In the genomic region with DNA sequence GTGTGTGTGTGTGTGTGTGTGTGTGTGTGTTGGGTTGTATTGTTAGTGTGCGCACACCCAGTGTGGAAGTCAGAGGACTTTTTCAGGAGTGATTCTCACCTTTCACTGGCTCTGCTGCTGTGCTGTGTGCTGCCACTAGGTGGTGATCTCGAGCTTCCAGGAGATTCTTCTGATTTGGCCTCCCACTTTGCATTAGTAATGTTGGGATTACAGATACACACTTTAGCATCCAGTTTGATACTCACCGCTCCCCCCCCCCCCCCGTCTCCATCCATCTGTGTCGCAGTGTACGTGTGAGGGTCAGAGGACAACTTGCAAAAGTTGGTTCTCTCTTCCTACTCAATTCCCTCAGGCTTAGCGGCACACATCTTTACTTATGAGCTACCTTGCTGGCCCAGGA, we compare ENCODE assay signal across 8 mouse cellular contexts. TPM values are rescaled to one million over a fixed set of nuclear protein-coding genes. Genes with fewer than 3 reads are reported as not detected.
A peak's percentile ranks its signal among the peaks of the same experiment; 100 is the strongest.
DNase-seq lines count a peak whose midpoint lies in the region; ATAC-seq and TF ChIP-seq lines count a peak whose summit lies in the region.

No protein-coding gene starts in this region.

- no peak for ATAC-seq in cerebellum, adult (ENCODE audit: insufficient number of reproducible peaks, low FRiP score, low TSS enrichment)
- ATAC-seq in megakaryocyte progenitor cell, adult 5-6 weeks (replicated peaks; ENCODE audit: poor library complexity): peak; percentile 89

- no peaks in the 10 kb centered on the region for H3K27me3 ChIP-seq in spleen, adult 2 months (ENCODE audit: control insufficient read depth, insufficient read depth, low read length)

- H3K36me3 ChIP-seq in spleen, adult 2 months (ENCODE audit: control insufficient read depth, insufficient read depth, low read length): no peaks in the 10 kb centered on the region

- DNase-seq in cerebellum, adult 18-20 months: peak; percentile 36 to 62
- DNase-seq in A20 (ENCODE audit: low read depth, low spot score): peak; percentile 71
- DNase-seq in frontal cortex, postnatal 36 days (ENCODE audit: low spot score in 2 of 2): peak; percentile 74 to 75
- DNase-seq in layer of hippocampus, adult 2 months (ENCODE audit: low spot score in 2 of 2): peak; percentile 36 to 82
- DNase-seq in spleen, adult 2 months (ENCODE audit: low read depth in 1 of 2, low spot score in 2 of 2): peak in 1 of 2 experiments; percentile 78

- no peak overlapping the region for H3K4me3 ChIP-seq in bone marrow, adult 2 months (replicated peaks; ENCODE audit: control insufficient read depth, low read depth, low read length)
- H3K4me3 ChIP-seq in layer of hippocampus, adult 2 months: no peak overlapping the region
- no peak overlapping the region for H3K4me3 ChIP-seq in spleen, adult 2 months (ENCODE audit: extremely low read depth, insufficient read depth, insufficient read length)

- peak; percentile 95 for TF ChIP-seq CTCF in bone marrow, adult 2 months (IDR thresholded peaks at IDR 0.05; ENCODE audit: control insufficient read depth, insufficient read depth, low read length)
- TF ChIP-seq CTCF in layer of hippocampus, adult 2 months (conservative IDR thresholded peaks at IDR 0.05): peak; percentile 77
- peak; percentile 94; the same call in 1 of the 2 replicates for TF ChIP-seq CTCF in spleen, adult 2 months (IDR thresholded peaks at IDR 0.05; ENCODE audit: extremely low read depth, insufficient read depth, insufficient read length, insufficient replicate concordance)

- peaks cover 2% of the 10 kb centered on the region for H3K4me1 ChIP-seq in bone marrow, adult 2 months (ENCODE audit: control insufficient read depth, insufficient read depth, low read length)
- peaks cover 19% of the 10 kb centered on the region; the same call in 1 of the 2 replicates for H3K4me1 ChIP-seq in spleen, adult 2 months (ENCODE audit: control insufficient read depth, insufficient read depth, insufficient read length)

- H3K27ac ChIP-seq in bone marrow, adult 2 months (ENCODE audit: control insufficient read depth, insufficient read depth, low read depth, low read length, poor library complexity): no peak overlapping the region
- H3K27ac ChIP-seq in layer of hippocampus, adult 2 months: no peak overlapping the region
- H3K27ac ChIP-seq in spleen, adult 2 months (ENCODE audit: insufficient read depth, low read length): no peak overlapping the region

- WGBS in bone marrow, adult 2 months: 22% methylated on average over 7 of the region's 7 CpGs
- WGBS in spleen, adult 2 months: 18% methylated on average over 7 of the region's 7 CpGs

- TF ChIP-seq POLR2A in bone marrow, adult 2 months (IDR thresholded peaks at IDR 0.05; ENCODE audit: borderline replicate concordance, control insufficient read depth, low read depth, low read length): no peak
- TF ChIP-seq POLR2A in spleen, adult 2 months (IDR thresholded peaks at IDR 0.05; ENCODE audit: low read depth, low read length): no peak

RNA-seq across cellular contexts. Expression of gene Cblc, which starts 6.4 kb away (rescaled TPM):
- not detected in 2 replicates for polyA plus RNA-seq in bone marrow, adult 2 months (2011; ENCODE audit: insufficient read depth, insufficient read length, low replicate concordance, missing spikeins)
- total RNA-seq in layer of hippocampus, adult 2 months (2021): not detected
- total RNA-seq in megakaryocyte progenitor cell, adult 5-6 weeks (2015): not detected in 2 replicates
- total RNA-seq in megakaryocyte progenitor cell, adult 5-6 weeks (2017): not detected in 2 replicates
- 1.4 TPM in 2 replicates for polyA plus RNA-seq in spleen, adult 2 months (2012; rRNA removed)

RNA-seq across cellular contexts. Expression of gene Bcl3, which starts 19.6 kb away (rescaled TPM):
- polyA plus RNA-seq in bone marrow, adult 2 months (2011; ENCODE audit: insufficient read depth, insufficient read length, low replicate concordance, missing spikeins): 6.4 and 13.0 TPM in 2 replicates
- total RNA-seq in layer of hippocampus, adult 2 months (2021): under 1 TPM; 0.46 to 0.83 TPM
- 6.3 and 11.5 TPM in 2 replicates for total RNA-seq in megakaryocyte progenitor cell, adult 5-6 weeks (2015)
- 1.6 and 4.6 TPM in 2 replicates for total RNA-seq in megakaryocyte progenitor cell, adult 5-6 weeks (2017)
- polyA plus RNA-seq in spleen, adult 2 months (2012; rRNA removed): 102 and 149 TPM in 2 replicates

RNA-seq across cellular contexts. Expression of gene Bcam, which starts 32.2 kb away (rescaled TPM):
- polyA plus RNA-seq in bone marrow, adult 2 months (2011; ENCODE audit: insufficient read depth, insufficient read length, low replicate concordance, missing spikeins): 0.79 and 4.5 TPM in 2 replicates
- total RNA-seq in layer of hippocampus, adult 2 months (2021): 10 to 100 TPM in 1 of 2 experiments, 1 to 10 TPM in 1; 9.2 to 14.8 TPM
- total RNA-seq in megakaryocyte progenitor cell, adult 5-6 weeks (2015): not detected in 2 replicates
- not detected in 2 replicates for total RNA-seq in megakaryocyte progenitor cell, adult 5-6 weeks (2017)
- 30.1 and 39.8 TPM in 2 replicates for polyA plus RNA-seq in spleen, adult 2 months (2012; rRNA removed)

RNA-seq across cellular contexts. Expression of gene Gm19345, which starts 48.8 kb away (rescaled TPM):
- polyA plus RNA-seq in bone marrow, adult 2 months (2011; ENCODE audit: insufficient read depth, insufficient read length, low replicate concordance, missing spikeins): not detected in 2 replicates
- total RNA-seq in layer of hippocampus, adult 2 months (2021): 1 to 10 TPM in 1 of 2 experiments, under 1 TPM in 1; 0.86 to 1.6 TPM
- total RNA-seq in megakaryocyte progenitor cell, adult 5-6 weeks (2015): not detected in 2 replicates
- total RNA-seq in megakaryocyte progenitor cell, adult 5-6 weeks (2017): not detected in 2 replicates
- 0.45 TPM in 1 of 2 replicates, not detected in the other for polyA plus RNA-seq in spleen, adult 2 months (2012; rRNA removed)

RNA-seq across cellular contexts. Expression of gene Nectin2, which starts 52.7 kb away (rescaled TPM):
- polyA plus RNA-seq in bone marrow, adult 2 months (2011; ENCODE audit: insufficient read depth, insufficient read length, low replicate concordance, missing spikeins): 1.9 and 4.7 TPM in 2 replicates
- total RNA-seq in layer of hippocampus, adult 2 months (2021): 1 to 10 TPM; 4.5 to 5.9 TPM
- 0.95 and 2.2 TPM in 2 replicates for total RNA-seq in megakaryocyte progenitor cell, adult 5-6 weeks (2015)
- total RNA-seq in megakaryocyte progenitor cell, adult 5-6 weeks (2017): 0.78 and 1.0 TPM in 2 replicates
- polyA plus RNA-seq in spleen, adult 2 months (2012; rRNA removed): 23.3 and 24.4 TPM in 2 replicates

Comparison
In these comparisons a context has a peak if more than half of its experiments do, and no peak if none do; other contexts are left out.
1. RNA of gene Bcam, which starts 32.2 kb away (total RNA-seq): 9.2 to 14.8 TPM in layer of hippocampus, adult 2 months; not detected in megakaryocyte progenitor cell, adult 5-6 weeks; every median in the first group is over 10 times any median in the second.
2. Peak in every context shown above with its lines, with median percentiles within 50 percentile points of each other: CTCF ChIP-seq.